Mouse (Mus musculus): ENCODE data around the gene Naxd. TPM values are rescaled to one million over a fixed set of nuclear protein-coding genes. Genes with fewer than 3 reads are reported as not detected.

Gene Naxd
- polyA plus RNA-seq, 1 experiment from 2014 or later = 151 TPM

Other genes starting within 250 kb of the Naxd start
- 28.6 and 39.1 TPM in 2 replicates for gene Col4a2, start 184.7 kb upstream of the Naxd start, polyA plus RNA-seq (2015; fragmentation: Nextera tagmentation; extraction: Ambion mirVana)
- 61.4 and 83.4 TPM in 2 replicates for gene Col4a1, start 184.7 kb upstream of the Naxd start, polyA plus RNA-seq (2015; fragmentation: Nextera tagmentation; extraction: Ambion mirVana)
- gene Rab20, start 18.8 kb upstream of the Naxd start, polyA plus RNA-seq (2015; fragmentation: Nextera tagmentation; extraction: Ambion mirVana) = 0.28 and 0.36 TPM in 2 replicates
- gene Cars2, start 53.3 kb downstream of the Naxd start, polyA plus RNA-seq (2015; fragmentation: Nextera tagmentation; extraction: Ambion mirVana) = 21.0 and 23.8 TPM in 2 replicates
- 46.1 and 46.7 TPM in 2 replicates for gene Ing1, start 58.1 kb downstream of the Naxd start, polyA plus RNA-seq (2015; fragmentation: Nextera tagmentation; extraction: Ambion mirVana)
- 100 TPM in 2 replicates for gene Ankrd10, start 138.3 kb downstream of the Naxd start, polyA plus RNA-seq (2015; fragmentation: Nextera tagmentation; extraction: Ambion mirVana)
- gene 1700016D06Rik, start 203.6 kb downstream of the Naxd start, polyA plus RNA-seq (2015; fragmentation: Nextera tagmentation; extraction: Ambion mirVana) = 0.12 TPM in 1 of 2 replicates, not detected in the other
- gene Arhgef7, start 230.2 kb downstream of the Naxd start, polyA plus RNA-seq (2015; fragmentation: Nextera tagmentation; extraction: Ambion mirVana) = 60.8 and 66.3 TPM in 2 replicates

All from midbrain, embryonic 13.5 days (tissue).